Mouse (Mus musculus): ENCODE measurements at regions not wholly inside any gene's neighbourhood (a gene's known extent, or its start where the extent isn't known, plus 50 kb on each side); places are given as distances from the start of the nearest gene placed in this dataset.

DNA sequence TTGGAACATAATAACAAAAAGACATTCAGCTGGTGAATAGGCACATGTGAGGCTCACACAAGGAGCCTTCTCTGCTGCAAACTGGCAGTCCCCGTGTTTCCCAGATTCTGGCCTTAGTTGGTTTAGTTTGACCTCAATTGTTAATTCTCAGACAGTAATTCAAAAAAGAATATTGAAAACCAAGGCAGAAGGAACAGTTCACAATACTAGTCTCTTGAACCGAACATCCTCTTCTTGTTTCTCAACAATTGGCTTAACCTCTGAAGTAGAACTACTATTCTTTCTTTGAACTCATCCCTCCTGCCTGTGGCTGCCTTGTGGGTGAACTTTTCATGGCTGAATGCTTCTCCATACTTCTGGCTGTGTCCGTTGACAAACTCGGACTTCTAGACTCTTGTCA, 110.4 kb upstream of the Neil3 start:
- Histone ChIP-seq H3K9me3 (no peaks in the 10 kb centered on the region), H3K4me3 (no peak overlapping the region), H3K36me3 (no peaks in the 10 kb centered on the region), H3K27ac (no peak overlapping the region), H3K27me3 (ENCODE audit: insufficient read depth, poor library complexity, severe bottlenecking) (no peaks in the 10 kb centered on the region), H3K4me1 (replicated peaks) (no peaks in the 10 kb centered on the region; the same call in 1 of the 2 replicates)
- no peak for DNase-seq (ENCODE audit: low spot score)
- WGBS = 28% methylated on average over 4 of the region's 4 CpGs

DNA sequence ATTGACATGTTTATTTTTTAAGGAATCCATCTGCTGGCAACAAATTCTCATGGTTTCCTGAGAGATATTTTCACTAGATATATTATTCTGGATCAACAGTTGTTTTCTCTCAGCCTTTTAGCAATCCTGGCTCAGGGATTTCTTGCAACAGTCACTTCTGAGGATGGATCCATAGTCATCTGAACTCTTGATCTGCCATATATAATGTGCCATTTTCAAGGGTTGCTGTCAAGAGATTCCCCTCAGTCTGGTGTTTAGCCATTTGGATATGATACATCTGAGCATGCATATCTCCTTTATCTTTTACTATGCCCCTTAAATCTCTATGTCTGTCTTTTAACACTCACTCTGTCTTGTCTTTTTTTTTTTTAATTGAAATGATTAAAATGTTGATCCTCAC, 130.3 kb upstream of the Neil3 start:
- Histone ChIP-seq H3K36me3 (no peaks in the 10 kb centered on the region), H3K9me3 (no peaks in the 10 kb centered on the region), H3K4me1 (replicated peaks) (no peaks in the 10 kb centered on the region), H3K4me3 (no peak overlapping the region), H3K27ac (no peak overlapping the region), H3K27me3 (ENCODE audit: insufficient read depth, poor library complexity, severe bottlenecking) (no peaks in the 10 kb centered on the region)
- no peak for DNase-seq (ENCODE audit: low spot score)

DNA sequence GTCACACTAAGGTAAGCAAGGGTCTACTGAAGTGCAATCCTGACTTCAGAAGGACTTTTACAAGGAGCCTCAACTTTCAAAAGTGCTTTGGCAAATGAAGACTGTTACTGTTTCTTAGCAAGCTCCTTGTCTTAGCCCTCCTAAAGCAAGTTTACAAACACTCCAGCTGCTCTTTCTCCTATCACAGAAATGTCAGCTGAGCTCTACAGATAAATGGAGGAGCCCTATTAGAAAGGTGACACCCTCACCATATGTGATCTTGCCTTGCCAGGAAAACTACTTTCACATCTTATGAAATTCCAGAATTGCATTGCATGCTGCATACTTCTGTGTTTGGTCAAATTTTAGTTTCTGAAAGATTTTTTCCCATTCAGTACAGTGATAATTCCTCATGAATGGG, 136.6 kb upstream of the Neil3 start:
- Histone ChIP-seq H3K27ac (no peak overlapping the region), H3K4me3 (no peak overlapping the region), H3K4me1 (replicated peaks) (no peaks in the 10 kb centered on the region), H3K9me3 (no peaks in the 10 kb centered on the region), H3K36me3 (no peaks in the 10 kb centered on the region), H3K27me3 (ENCODE audit: insufficient read depth, poor library complexity, severe bottlenecking) (no peaks in the 10 kb centered on the region)
- no peak for DNase-seq (ENCODE audit: low spot score)

GRCm38 (mm10) chr8:53780886-53781285, 142.0 kb upstream of the Neil3 start:
- Histone ChIP-seq H3K36me3 (no peaks in the 10 kb centered on the region), H3K4me1 (replicated peaks) (no peaks in the 10 kb centered on the region), H3K27ac (no peak overlapping the region), H3K27me3 (ENCODE audit: insufficient read depth, poor library complexity, severe bottlenecking) (no peaks in the 10 kb centered on the region), H3K4me3 (no peak overlapping the region), H3K9me3 (no peaks in the 10 kb centered on the region)
- WGBS = 88% methylated on average over 2 of the region's 2 CpGs
- no peak for DNase-seq (ENCODE audit: low spot score)

DNA sequence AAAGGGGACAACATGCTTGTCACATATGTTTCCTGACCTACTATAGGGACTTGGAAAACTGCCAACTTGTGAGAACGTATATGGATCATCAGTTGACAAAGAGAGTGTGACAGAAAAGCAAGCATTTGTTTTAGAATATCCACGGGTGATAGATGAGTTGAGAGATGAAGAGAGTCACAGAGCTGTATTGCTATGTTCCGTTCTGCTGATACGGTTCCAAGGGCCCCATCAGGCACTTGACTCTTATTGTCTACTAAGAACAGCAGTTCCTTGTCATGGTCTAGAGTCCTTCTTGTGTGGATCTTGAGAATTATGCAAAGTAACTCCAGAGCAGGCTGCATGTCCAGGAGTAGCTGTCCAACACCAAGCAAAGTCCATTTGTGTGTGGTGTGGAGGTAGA, 143.0 kb upstream of the Neil3 start:
- no peaks in the 10 kb centered on the region for H3K9me3 ChIP-seq
- H3K36me3 ChIP-seq = no peaks in the 10 kb centered on the region
- DNase-seq (ENCODE audit: low spot score) = no peak
- 81% methylated on average over 4 of the region's 4 CpGs for WGBS
- H3K27me3 ChIP-seq (ENCODE audit: insufficient read depth, poor library complexity, severe bottlenecking) = no peaks in the 10 kb centered on the region
- no peak overlapping the region for H3K4me3 ChIP-seq
- no peaks in the 10 kb centered on the region for H3K4me1 ChIP-seq (replicated peaks)
- no peak overlapping the region for H3K27ac ChIP-seq

- Histone ChIP-seq H3K9me3 (no peaks in the 10 kb centered on the region), H3K4me1 (replicated peaks) (no peaks in the 10 kb centered on the region), H3K4me3 (no peak overlapping the region), H3K27ac (no peak overlapping the region), H3K36me3 (no peaks in the 10 kb centered on the region), H3K27me3 (ENCODE audit: insufficient read depth, poor library complexity, severe bottlenecking) (no peaks in the 10 kb centered on the region)
- DNase-seq (ENCODE audit: low spot score) = no peak
- 91% methylated on average over 1 of the region's 1 CpGs for whole genome bisulfite sequencing
Measured at GRCm38 (mm10) chr8:53788202-53788601, 149.3 kb upstream of the Neil3 start.

DNA sequence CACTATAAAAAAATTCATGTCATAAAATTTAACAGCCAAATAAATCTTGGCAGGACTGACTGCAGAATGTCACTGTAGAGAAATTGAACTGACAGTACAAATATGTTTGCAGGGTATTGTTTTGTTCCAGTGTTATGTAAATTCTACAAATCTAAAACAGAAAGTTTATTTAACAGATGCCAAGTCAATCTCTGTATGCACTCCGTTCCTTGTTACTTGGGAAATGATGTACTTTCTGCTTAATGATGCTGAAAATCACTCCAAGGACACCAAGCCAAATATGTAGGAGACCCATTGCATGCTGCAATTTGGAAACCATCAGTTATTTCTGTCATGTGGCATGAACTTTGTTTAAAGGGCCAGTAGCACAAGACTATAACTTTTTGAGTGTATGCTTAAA, 182.3 kb upstream of the Neil3 start:
- no peaks in the 10 kb centered on the region for H3K9me3 ChIP-seq
- 70% methylated on average over 1 of the region's 1 CpGs for WGBS
- H3K27ac ChIP-seq = no peak overlapping the region
- H3K4me3 ChIP-seq = no peak overlapping the region
- H3K4me1 ChIP-seq (replicated peaks) = no peaks in the 10 kb centered on the region
- no peaks in the 10 kb centered on the region for H3K27me3 ChIP-seq (ENCODE audit: insufficient read depth, poor library complexity, severe bottlenecking)
- DNase-seq (ENCODE audit: low spot score) = no peak
- H3K36me3 ChIP-seq = no peaks in the 10 kb centered on the region

- Histone ChIP-seq H3K36me3 (no peaks in the 10 kb centered on the region), H3K27ac (no peak overlapping the region), H3K4me1 (replicated peaks) (no peaks in the 10 kb centered on the region), H3K4me3 (no peak overlapping the region), H3K9me3 (no peaks in the 10 kb centered on the region), H3K27me3 (ENCODE audit: insufficient read depth, poor library complexity, severe bottlenecking) (no peaks in the 10 kb centered on the region)
- WGBS = 96% methylated on average over 1 of the region's 1 CpGs
- DNase-seq (ENCODE audit: low spot score) = no peak
Measured at GRCm38 (mm10) chr8:53827395-53827794, 188.5 kb upstream of the Neil3 start.

- Histone ChIP-seq H3K27me3 (ENCODE audit: insufficient read depth, poor library complexity, severe bottlenecking) (no peaks in the 10 kb centered on the region), H3K9me3 (no peaks in the 10 kb centered on the region), H3K4me3 (no peak overlapping the region), H3K27ac (no peak overlapping the region), H3K36me3 (no peaks in the 10 kb centered on the region), H3K4me1 (replicated peaks) (no peaks in the 10 kb centered on the region)
- DNase-seq (ENCODE audit: low spot score) = no peak
Measured at GRCm38 (mm10) chr8:53847821-53848220, 209.0 kb upstream of the Neil3 start.

- WGBS = 72% methylated on average over 1 of the region's 1 CpGs
- Histone ChIP-seq H3K27me3 (ENCODE audit: insufficient read depth, poor library complexity, severe bottlenecking) (no peaks in the 10 kb centered on the region), H3K4me3 (no peak overlapping the region)
Measured at GRCm38 (mm10) chr8:53868567-53868966, 208.8 kb upstream of the Vegfc start.

GRCm38 (mm10) chr8:53869997-53870596, 207.3 kb upstream of the Vegfc start:
- no peak overlapping the region for H3K4me3 ChIP-seq
- no peaks in the 10 kb centered on the region for H3K27me3 ChIP-seq (ENCODE audit: insufficient read depth, poor library complexity, severe bottlenecking)
- no peaks in the 10 kb centered on the region for H3K4me1 ChIP-seq (replicated peaks)
- DNase-seq (ENCODE audit: low spot score) = no peak
- no peak overlapping the region for H3K27ac ChIP-seq
- no peaks in the 10 kb centered on the region for H3K9me3 ChIP-seq
- no peaks in the 10 kb centered on the region for H3K36me3 ChIP-seq
- WGBS = 65% methylated on average over 8 of the region's 8 CpGs

More at GRCm38 (mm10) chr8:53868567-53868966, 208.8 kb upstream of the Vegfc start:
- H3K4me1 ChIP-seq (replicated peaks) = no peaks in the 10 kb centered on the region
- DNase-seq (ENCODE audit: low spot score) = no peak
- H3K9me3 ChIP-seq = no peaks in the 10 kb centered on the region
- no peaks in the 10 kb centered on the region for H3K36me3 ChIP-seq
- no peak overlapping the region for H3K27ac ChIP-seq

GRCm38 (mm10) chr8:53872033-53872619, 205.3 kb upstream of the Vegfc start:
- Histone ChIP-seq H3K4me1 (replicated peaks) (no peaks in the 10 kb centered on the region), H3K27me3 (ENCODE audit: insufficient read depth, poor library complexity, severe bottlenecking) (no peaks in the 10 kb centered on the region), H3K9me3 (no peaks in the 10 kb centered on the region), H3K4me3 (no peak overlapping the region), H3K36me3 (no peaks in the 10 kb centered on the region), H3K27ac (no peak overlapping the region)
- 78% methylated on average over 4 of the region's 4 CpGs for WGBS
- no peak for DNase-seq (ENCODE audit: low spot score)

- DNase-seq (ENCODE audit: low spot score) = no peak
- Histone ChIP-seq H3K9me3 (no peaks in the 10 kb centered on the region), H3K27me3 (ENCODE audit: insufficient read depth, poor library complexity, severe bottlenecking) (no peaks in the 10 kb centered on the region), H3K36me3 (no peaks in the 10 kb centered on the region), H3K4me1 (replicated peaks) (no peaks in the 10 kb centered on the region), H3K27ac (no peak overlapping the region), H3K4me3 (no peak overlapping the region)
- WGBS = 90% methylated on average over 7 of the region's 7 CpGs
Measured at GRCm38 (mm10) chr8:53878846-53879245, 198.6 kb upstream of the Vegfc start.

GRCm38 (mm10) chr8:53881551-53881950, 195.9 kb upstream of the Vegfc start:
- H3K27ac ChIP-seq = no peak overlapping the region
- no peak for DNase-seq (ENCODE audit: low spot score)
- no peak overlapping the region for H3K4me3 ChIP-seq
- 71% methylated on average over 1 of the region's 1 CpGs for WGBS
- H3K9me3 ChIP-seq = no peaks in the 10 kb centered on the region
- no peaks in the 10 kb centered on the region for H3K27me3 ChIP-seq (ENCODE audit: insufficient read depth, poor library complexity, severe bottlenecking)
- no peaks in the 10 kb centered on the region for H3K4me1 ChIP-seq (replicated peaks)
- no peaks in the 10 kb centered on the region for H3K36me3 ChIP-seq
